ENCODE assay signal across 8 mouse cellular contexts in genomic region chr6:113441147-113441680, GRCm38 (mm10). TPM values are rescaled to one million over a fixed set of nuclear protein-coding genes. Genes with fewer than 3 reads are reported as not detected.
A peak's percentile ranks its signal among the peaks of the same experiment; 100 is the strongest.
DNase-seq lines count a peak whose midpoint lies in the region; ATAC-seq and TF ChIP-seq lines count a peak whose summit lies in the region.
"Had no signal": no experiment of that assay in that cellular context is flagged by ENCODE, and none has a peak within 500 bp of the region (broad histone marks: within the 10 kb centered on the region; RNA-seq: fewer than 3 reads in every experiment).

No protein-coding gene starts in this region.

- no peaks in the 10 kb centered on the region for H3K9me3 ChIP-seq in E14TG2a.4 (ENCODE audit: low read length)
- no peaks in the 10 kb centered on the region for H3K9me3 ChIP-seq in forebrain, postnatal 0 days (ENCODE audit: low read length)
- no peaks in the 10 kb centered on the region for H3K9me3 ChIP-seq in intestine, postnatal 0 days (ENCODE audit: control insufficient read depth)
- no peaks in the 10 kb centered on the region for H3K9me3 ChIP-seq in liver, postnatal 0 days (ENCODE audit: low read length)

- H3K4me3 ChIP-seq in E14TG2a.4 (replicated peaks; ENCODE audit: low read length): no peak overlapping the region
- no peak overlapping the region for H3K4me3 ChIP-seq in forebrain, postnatal 0 days (ENCODE audit: low read depth, low read length)
- no peak overlapping the region for H3K4me3 ChIP-seq in intestine, postnatal 0 days (ENCODE audit: low read depth, low read length)
- no peak overlapping the region for H3K4me3 ChIP-seq in liver, postnatal 0 days (ENCODE audit: low read depth, low read length)

- peaks cover 36% of the 10 kb centered on the region for H3K4me1 ChIP-seq in E14TG2a.4 (replicated peaks; ENCODE audit: low read depth, low read length)
- H3K4me1 ChIP-seq in forebrain, postnatal 0 days (ENCODE audit: insufficient read depth): peaks cover 4% of the 10 kb centered on the region
- no peaks in the 10 kb centered on the region for H3K4me1 ChIP-seq in intestine, postnatal 0 days (replicated peaks; ENCODE audit: control insufficient read depth, insufficient read depth, low read length)
- H3K4me1 ChIP-seq in liver, postnatal 0 days (ENCODE audit: insufficient read depth): peaks cover 17% of the 10 kb centered on the region

- TF ChIP-seq CTCF in E14TG2a.4 (conservative IDR thresholded peaks at IDR 0.05; ENCODE audit: low read length): peak; percentile 94
- TF ChIP-seq CTCF in forebrain, postnatal 0 days (IDR thresholded peaks at IDR 0.05; ENCODE audit: low read depth): peak; percentile 79
- peak; percentile 90 for TF ChIP-seq CTCF in intestine, postnatal 0 days (IDR thresholded peaks at IDR 0.05; ENCODE audit: low read depth)
- TF ChIP-seq CTCF in liver, postnatal 0 days (IDR thresholded peaks at IDR 0.05; ENCODE audit: low read depth): peak; percentile 93

- 51% methylated on average over 7 of the region's 7 CpGs for WGBS in forebrain, postnatal 0 days
- whole genome bisulfite sequencing in intestine, postnatal 0 days: 52% methylated on average over 7 of the region's 7 CpGs
- 49% methylated on average over 7 of the region's 7 CpGs for WGBS in liver, postnatal 0 days (ENCODE audit: insufficient replicate concordance)

- no peak overlapping the region for H3K9ac ChIP-seq in forebrain, postnatal 0 days
- no peak overlapping the region for H3K9ac ChIP-seq in intestine, postnatal 0 days (ENCODE audit: low read depth, low read length)
- H3K9ac ChIP-seq in liver, postnatal 0 days (replicated peaks): no peak overlapping the region

- H3K27me3 ChIP-seq in E14TG2a.4 (ENCODE audit: insufficient read depth, low read length): no peaks in the 10 kb centered on the region
- H3K27me3 ChIP-seq in forebrain, postnatal 0 days (ENCODE audit: insufficient read depth, low read length): no peaks in the 10 kb centered on the region
- H3K27me3 ChIP-seq in intestine, postnatal 0 days (replicated peaks; ENCODE audit: control insufficient read depth, insufficient read depth, low read length): no peaks in the 10 kb centered on the region
- no peaks in the 10 kb centered on the region for H3K27me3 ChIP-seq in liver, postnatal 0 days (ENCODE audit: insufficient read depth, low read length)

- ATAC-seq in forebrain, postnatal 0 days: peak; percentile 34; the same call in 1 of the 2 replicates
- no peak for ATAC-seq in intestine, postnatal 0 days
- ATAC-seq in liver, postnatal 0 days: peak; percentile 57

- H3K27ac ChIP-seq in forebrain, postnatal 0 days (ENCODE audit: low read depth, low read length): no peak overlapping the region
- H3K27ac ChIP-seq in intestine, postnatal 0 days (ENCODE audit: low read depth, low read length): no peak overlapping the region
- H3K27ac ChIP-seq in liver, postnatal 0 days (ENCODE audit: low read depth): no peak overlapping the region

- peak; percentile 88 for DNase-seq in A20 (ENCODE audit: low read depth, low spot score)
- peak; percentile 89 for DNase-seq in c-Kit-positive CD71-negative TER-119-negative erythroid progenitor cells, embryonic 14.5 days (ENCODE audit: low read depth)
- DNase-seq in forebrain, postnatal 0 days: peak; percentile 82
- DNase-seq in liver, postnatal 0 days: peak; percentile 89
- DNase-seq in right cerebral cortex, postnatal 36 days (ENCODE audit: low spot score in 2 of 2): peak; percentile 29 to 40

- no peak overlapping the region for H3K4me2 ChIP-seq in forebrain, postnatal 0 days (ENCODE audit: low read depth)
- H3K4me2 ChIP-seq in intestine, postnatal 0 days (replicated peaks; ENCODE audit: low read depth): no peak overlapping the region
- H3K4me2 ChIP-seq in liver, postnatal 0 days (ENCODE audit: low read depth, low read length): no peak overlapping the region

- peaks cover 18% of the 10 kb centered on the region for H3K36me3 ChIP-seq in E14TG2a.4 (ENCODE audit: insufficient read depth, low read length)
- H3K36me3 ChIP-seq in forebrain, postnatal 0 days (ENCODE audit: insufficient read depth): no peaks in the 10 kb centered on the region
- H3K36me3 ChIP-seq in intestine, postnatal 0 days (ENCODE audit: control insufficient read depth, insufficient read depth): 0 out of 2 replicates have a peak, but pooled peaks cover under 1% of the 10 kb centered on the region
- no peaks in the 10 kb centered on the region for H3K36me3 ChIP-seq in liver, postnatal 0 days (replicated peaks; ENCODE audit: insufficient read depth, low read length)

- TF ChIP-seq EP300 in liver, postnatal 0 days (IDR thresholded peaks at IDR 0.05; ENCODE audit: low read depth): no peak

RNA-seq across cellular contexts. Expression of gene Jagn1, which starts 1.2 kb away (rescaled TPM):
- total RNA-seq in forebrain, postnatal 0 days (2014; rRNA removed): 37.7 and 43.6 TPM in 2 replicates
- polyA plus RNA-seq in forebrain, postnatal 0 days (2015; fragmentation: Nextera tagmentation; extraction: Ambion mirVana): 61.3 and 81.8 TPM in 2 replicates
- 44.9 and 48.8 TPM in 2 replicates for polyA plus RNA-seq in intestine, postnatal 0 days (2015; fragmentation: Nextera tagmentation; extraction: Ambion mirVana)
- 49.2 and 49.9 TPM in 2 replicates for polyA plus RNA-seq in liver, postnatal 0 days (2015; fragmentation: Nextera tagmentation; extraction: Ambion mirVana)

RNA-seq across cellular contexts. Expression of gene Cidec, which starts 5.7 kb away (rescaled TPM):
- total RNA-seq in forebrain, postnatal 0 days (2014; rRNA removed): not detected in 2 replicates
- not detected in 2 replicates for polyA plus RNA-seq in forebrain, postnatal 0 days (2015; fragmentation: Nextera tagmentation; extraction: Ambion mirVana)
- polyA plus RNA-seq in intestine, postnatal 0 days (2015; fragmentation: Nextera tagmentation; extraction: Ambion mirVana): 231 and 259 TPM in 2 replicates
- polyA plus RNA-seq in liver, postnatal 0 days (2015; fragmentation: Nextera tagmentation; extraction: Ambion mirVana): 5.9 and 8.2 TPM in 2 replicates
- total RNA-seq: layer of hippocampus, postnatal 25 days had no signal

RNA-seq across cellular contexts. Expression of gene Il17re, which starts 17.1 kb away (rescaled TPM):
- not detected in 2 replicates for total RNA-seq in forebrain, postnatal 0 days (2014; rRNA removed)
- 0.14 and 0.28 TPM in 2 replicates for polyA plus RNA-seq in forebrain, postnatal 0 days (2015; fragmentation: Nextera tagmentation; extraction: Ambion mirVana)
- polyA plus RNA-seq in intestine, postnatal 0 days (2015; fragmentation: Nextera tagmentation; extraction: Ambion mirVana): 2.2 and 2.3 TPM in 2 replicates
- 0.26 and 0.49 TPM in 2 replicates for polyA plus RNA-seq in liver, postnatal 0 days (2015; fragmentation: Nextera tagmentation; extraction: Ambion mirVana)

RNA-seq across cellular contexts. Expression of gene Rpusd3, which starts 22.1 kb away (rescaled TPM):
- 20.5 and 23.5 TPM in 2 replicates for total RNA-seq in forebrain, postnatal 0 days (2014; rRNA removed)
- 16.9 and 20.4 TPM in 2 replicates for polyA plus RNA-seq in forebrain, postnatal 0 days (2015; fragmentation: Nextera tagmentation; extraction: Ambion mirVana)
- 21.5 and 23.9 TPM in 2 replicates for polyA plus RNA-seq in intestine, postnatal 0 days (2015; fragmentation: Nextera tagmentation; extraction: Ambion mirVana)
- 17.1 and 20.5 TPM in 2 replicates for polyA plus RNA-seq in liver, postnatal 0 days (2015; fragmentation: Nextera tagmentation; extraction: Ambion mirVana)

RNA-seq across cellular contexts. Expression of gene Il17rc, which starts 30.0 kb away (rescaled TPM):
- total RNA-seq in forebrain, postnatal 0 days (2014; rRNA removed): 3.2 and 3.8 TPM in 2 replicates
- polyA plus RNA-seq in forebrain, postnatal 0 days (2015; fragmentation: Nextera tagmentation; extraction: Ambion mirVana): 4.3 and 4.8 TPM in 2 replicates
- 16.5 and 17.4 TPM in 2 replicates for polyA plus RNA-seq in intestine, postnatal 0 days (2015; fragmentation: Nextera tagmentation; extraction: Ambion mirVana)
- 12.9 and 13.1 TPM in 2 replicates for polyA plus RNA-seq in liver, postnatal 0 days (2015; fragmentation: Nextera tagmentation; extraction: Ambion mirVana)

Comparison
In these comparisons a context has a peak if more than half of its experiments do, and no peak if none do; other contexts are left out.
1. DNase-seq: peak in every context shown above with its lines; median percentile 89 in c-Kit-positive CD71-negative TER-119-negative erythroid progenitor cells, embryonic 14.5 days; 89 in liver, postnatal 0 days; 88 in A20; 82 in forebrain, postnatal 0 days; 34 in right cerebral cortex, postnatal 36 days.
2. RNA of gene Cidec, which starts 5.7 kb away (polyA plus RNA-seq): 231 to 259 TPM in intestine, postnatal 0 days; 5.9 to 8.2 TPM in liver, postnatal 0 days and not detected in forebrain, postnatal 0 days; every median in the first group is over 10 times any median in the second.
3. Peak in every context shown above with its lines, with median percentiles within 50 percentile points of each other: CTCF ChIP-seq.